Mouse (Mus musculus): ENCODE measurements around the gene Cmtm5.
"Not testable (repeated sequence)": the region's sequence is repeated elsewhere in the genome, so short reads cannot be mapped to it uniquely, and the experiment has no call there.

- TF ChIP-seq USF1 (IDR thresholded peaks at IDR 0.05; ENCODE audit: low read depth); CTCF (IDR thresholded peaks at IDR 0.05; ENCODE audit: control insufficient read depth, insufficient read depth, insufficient read length); FOSL1 (IDR thresholded peaks at IDR 0.05; ENCODE audit: insufficient read depth, low read length, poor library complexity, severe bottlenecking); MAX (IDR thresholded peaks at IDR 0.05): not testable (repeated sequence)
Measured at GRCm38 (mm10) chr14:54972786-54973185, 36.7 kb downstream of the Cmtm5 start.

All from C2C12 (cell line).